Mouse (Mus musculus): ENCODE measurements at regions not wholly inside any gene's neighbourhood (a gene's known extent, or its start where the extent isn't known, plus 50 kb on each side); places are given as distances from the start of the nearest gene placed in this dataset.
A peak's percentile ranks its signal among the peaks of the same experiment; 100 is the strongest.

GRCm38 (mm10) chr16:50736151-50737047 lies 145.4 kb upstream of the Ccdc54 start:
- H3K4me1 ChIP-seq: peaks cover 4% of the 10 kb centered on the region
- peak overlapping the region; percentile 48 for H3K4me3 ChIP-seq
- no peaks in the 10 kb centered on the region for H3K9me3 ChIP-seq
- H3K4me2 ChIP-seq: peak overlapping the region; percentile 77
- peak overlapping the region; percentile 72 for H3K9ac ChIP-seq
- H3K27ac ChIP-seq: peak overlapping the region; percentile 56; the same call in 1 of the 2 replicates
- ATAC-seq (ENCODE audit: insufficient number of reproducible peaks, insufficient read depth, low FRiP score, low TSS enrichment, low read depth): peak; percentile 85
- no peaks in the 10 kb centered on the region for H3K36me3 ChIP-seq
- 9% methylated on average over 21 of the region's 21 CpGs for WGBS
- H3K27me3 ChIP-seq: no peaks in the 10 kb centered on the region

- Histone ChIP-seq H3K9ac (no peak overlapping the region), H3K27ac (no peak overlapping the region), H3K36me3 (no peaks in the 10 kb centered on the region), H3K4me1 (peaks cover 4% of the 10 kb centered on the region), H3K4me3 (no peak overlapping the region), H3K4me2 (no peak overlapping the region), H3K27me3 (no peaks in the 10 kb centered on the region), H3K9me3 (no peaks in the 10 kb centered on the region)
- ATAC-seq (ENCODE audit: insufficient number of reproducible peaks, insufficient read depth, low FRiP score, low TSS enrichment, low read depth): no peak
- 91% methylated on average over 3 of the region's 3 CpGs for whole genome bisulfite sequencing
These were observed 142.4 kb upstream of the Ccdc54 start for GRCm38 (mm10) chr16:50733359-50733758.

GRCm38 (mm10) chr16:50732082-50733006 lies 141.4 kb upstream of the Ccdc54 start:
- Histone ChIP-seq H3K27ac (peak overlapping the region; percentile 76), H3K4me1 (peaks cover 1% of the 10 kb centered on the region), H3K4me2 (peak overlapping the region; percentile 87), H3K9me3 (no peaks in the 10 kb centered on the region), H3K9ac (peak overlapping the region; percentile 71), H3K36me3 (no peaks in the 10 kb centered on the region), H3K4me3 (peak overlapping the region; percentile 61), H3K27me3 (no peaks in the 10 kb centered on the region)
- ATAC-seq (ENCODE audit: insufficient number of reproducible peaks, insufficient read depth, low FRiP score, low TSS enrichment, low read depth): peak; percentile 93
- WGBS: under 1% methylated on average over 58 of the region's 58 CpGs

GRCm38 (mm10) chr16:50729341-50729740 lies 138.4 kb upstream of the Ccdc54 start:
- no peak for ATAC-seq (ENCODE audit: insufficient number of reproducible peaks, insufficient read depth, low FRiP score, low TSS enrichment, low read depth)
- no peak overlapping the region for H3K9ac ChIP-seq
- H3K27ac ChIP-seq: no peak overlapping the region
- H3K9me3 ChIP-seq: no peaks in the 10 kb centered on the region
- H3K4me3 ChIP-seq: no peak overlapping the region
- no peaks in the 10 kb centered on the region for H3K27me3 ChIP-seq
- no peaks in the 10 kb centered on the region for H3K36me3 ChIP-seq
- H3K4me1 ChIP-seq: no peaks in the 10 kb centered on the region; the same call in 1 of the 2 replicates
- WGBS: 65% methylated on average over 5 of the region's 5 CpGs
- H3K4me2 ChIP-seq: no peak overlapping the region

GRCm38 (mm10) chr16:50723144-50723543 lies 132.2 kb upstream of the Ccdc54 start:
- no peaks in the 10 kb centered on the region for H3K4me1 ChIP-seq
- 88% methylated on average over 6 of the region's 6 CpGs for WGBS
- H3K27ac ChIP-seq: no peak overlapping the region

GRCm38 (mm10) chr16:50717306-50718017 lies 126.5 kb upstream of the Ccdc54 start:
- H3K27me3 ChIP-seq: no peaks in the 10 kb centered on the region
- H3K4me3 ChIP-seq: no peak overlapping the region
- no peaks in the 10 kb centered on the region for H3K4me1 ChIP-seq
- no peaks in the 10 kb centered on the region for H3K9me3 ChIP-seq
- H3K36me3 ChIP-seq: no peaks in the 10 kb centered on the region
- H3K4me2 ChIP-seq: no peak overlapping the region
- no peak for ATAC-seq (ENCODE audit: insufficient number of reproducible peaks, insufficient read depth, low FRiP score, low TSS enrichment, low read depth)
- H3K9ac ChIP-seq: no peak overlapping the region
- H3K27ac ChIP-seq: no peak overlapping the region
- 64% methylated on average over 10 of the region's 10 CpGs for WGBS

More at GRCm38 (mm10) chr16:50723144-50723543, 132.2 kb upstream of the Ccdc54 start:
- H3K4me3 ChIP-seq: no peak overlapping the region
- no peak for ATAC-seq (ENCODE audit: insufficient number of reproducible peaks, insufficient read depth, low FRiP score, low TSS enrichment, low read depth)
- no peak overlapping the region for H3K4me2 ChIP-seq
- no peaks in the 10 kb centered on the region for H3K27me3 ChIP-seq
- H3K36me3 ChIP-seq: no peaks in the 10 kb centered on the region
- no peaks in the 10 kb centered on the region for H3K9me3 ChIP-seq
- no peak overlapping the region for H3K9ac ChIP-seq

GRCm38 (mm10) chr16:50709727-50710126 lies 118.8 kb upstream of the Ccdc54 start:
- no peak overlapping the region for H3K27ac ChIP-seq
- H3K4me2 ChIP-seq: no peak overlapping the region
- H3K4me3 ChIP-seq: no peak overlapping the region
- H3K36me3 ChIP-seq: no peaks in the 10 kb centered on the region
- no peak overlapping the region for H3K9ac ChIP-seq
- no peak for ATAC-seq (ENCODE audit: insufficient number of reproducible peaks, insufficient read depth, low FRiP score, low TSS enrichment, low read depth)
- 67% methylated on average over 6 of the region's 6 CpGs for WGBS
- no peaks in the 10 kb centered on the region for H3K9me3 ChIP-seq
- no peaks in the 10 kb centered on the region for H3K4me1 ChIP-seq
- H3K27me3 ChIP-seq: no peaks in the 10 kb centered on the region

- 87% methylated on average over 2 of the region's 2 CpGs for WGBS
- ATAC-seq (ENCODE audit: insufficient number of reproducible peaks, insufficient read depth, low FRiP score, low TSS enrichment, low read depth): no peak
- no peak overlapping the region for H3K4me3 ChIP-seq
- H3K9ac ChIP-seq: no peak overlapping the region
- H3K36me3 ChIP-seq: no peaks in the 10 kb centered on the region
- H3K27me3 ChIP-seq: no peaks in the 10 kb centered on the region
- H3K4me1 ChIP-seq: no peaks in the 10 kb centered on the region
- no peak overlapping the region for H3K4me2 ChIP-seq
- no peaks in the 10 kb centered on the region for H3K9me3 ChIP-seq
- H3K27ac ChIP-seq: no peak overlapping the region
These were observed 117.0 kb upstream of the Ccdc54 start for GRCm38 (mm10) chr16:50707906-50708305.

GRCm38 (mm10) chr16:50705921-50706320 lies 115.0 kb upstream of the Ccdc54 start:
- Histone ChIP-seq H3K4me1 (no peaks in the 10 kb centered on the region), H3K9ac (no peak overlapping the region), H3K9me3 (no peaks in the 10 kb centered on the region), H3K4me3 (no peak overlapping the region), H3K27ac (no peak overlapping the region), H3K36me3 (no peaks in the 10 kb centered on the region), H3K4me2 (no peak overlapping the region), H3K27me3 (no peaks in the 10 kb centered on the region)
- WGBS: 78% methylated on average over 4 of the region's 4 CpGs
- ATAC-seq (ENCODE audit: insufficient number of reproducible peaks, insufficient read depth, low FRiP score, low TSS enrichment, low read depth): no peak

GRCm38 (mm10) chr16:50700811-50701517 lies 110.0 kb upstream of the Ccdc54 start:
- no peak for ATAC-seq (ENCODE audit: insufficient number of reproducible peaks, insufficient read depth, low FRiP score, low TSS enrichment, low read depth)
- Histone ChIP-seq H3K9ac (no peak overlapping the region), H3K36me3 (no peaks in the 10 kb centered on the region), H3K4me3 (no peak overlapping the region), H3K4me2 (no peak overlapping the region), H3K27me3 (no peaks in the 10 kb centered on the region), H3K4me1 (no peaks in the 10 kb centered on the region), H3K9me3 (no peaks in the 10 kb centered on the region), H3K27ac (no peak overlapping the region)
- 75% methylated on average over 8 of the region's 8 CpGs for WGBS

- H3K4me2 ChIP-seq: no peak overlapping the region
- no peaks in the 10 kb centered on the region for H3K9me3 ChIP-seq
- no peak overlapping the region for H3K9ac ChIP-seq
- 51% methylated on average over 2 of the region's 2 CpGs for WGBS
- no peak for ATAC-seq (ENCODE audit: insufficient number of reproducible peaks, insufficient read depth, low FRiP score, low TSS enrichment, low read depth)
- no peaks in the 10 kb centered on the region for H3K36me3 ChIP-seq
- no peaks in the 10 kb centered on the region for H3K4me1 ChIP-seq
- no peak overlapping the region for H3K27ac ChIP-seq
- no peaks in the 10 kb centered on the region for H3K27me3 ChIP-seq
- no peak overlapping the region for H3K4me3 ChIP-seq
These were observed 109.2 kb upstream of the Ccdc54 start for GRCm38 (mm10) chr16:50700123-50700522.

All from embryonic facial prominence, embryonic 13.5 days (tissue).